Mouse (Mus musculus): Measurements from ENCODE around the gene Rbm46.

GRCm38 (mm10) chr3:82903613-82904205, 27.4 kb upstream of the Rbm46 start, which contains the start of gene Lrat:
- TF ChIP-seq CTCF (conservative IDR thresholded peaks at IDR 0.05; ENCODE audit: insufficient read depth, insufficient read length, low read depth, low read length) (no peak), POLR2A (IDR thresholded peaks at IDR 0.05; ENCODE audit: low read depth, low read length) (no peak)

Measured in kidney, adult 2 months (tissue).